Mouse (Mus musculus) hindbrain, postnatal 0 days (tissue): ENCODE measurements around the gene Glrx3. TPM values are rescaled to one million over a fixed set of nuclear protein-coding genes. Genes with fewer than 3 reads are reported as not detected.

Experiments
- ATAC-seq: fragments of 200-750 bp; cut with Nextera tagmentation; 2 replicates; pipeline ENCODE4 v1.8.0; 2017; ENCODE audit warnings: mild to moderate bottlenecking, moderate TSS enrichment, moderate library complexity
- DNase-seq: peaks from one replicate; pipeline ENCODE4 v3.0.0-alpha.2; 2015; ENCODE audit warnings: low spot score
- H3K27ac ChIP-seq: fragments of 300-500 bp; sonication (generic); 2 replicates; pipeline ENCODE4 v1.5.1; 2014; ENCODE audit warnings: mild to moderate bottlenecking
- H3K27me3 ChIP-seq: fragments of 300-500 bp; sonication (generic); 2 replicates; pipeline ENCODE4 v1.6.1; 2014; ENCODE audit warnings: low read length, mixed read lengths; ENCODE audit not compliant: insufficient read depth
- H3K36me3 ChIP-seq: fragments of 300-500 bp; sonication (generic); 2 replicates; pipeline ENCODE4 v1.6.1; 2014; ENCODE audit warnings: low read length, mixed read lengths; ENCODE audit not compliant: insufficient read depth
- H3K4me1 ChIP-seq: fragments of 300-500 bp; sonication (generic); 2 replicates; pipeline ENCODE4 v1.6.1; 2014; ENCODE audit warnings: antibody characterized with exemption, low read length, mixed read lengths; ENCODE audit not compliant: insufficient read depth
- H3K4me2 ChIP-seq: fragments of 300-500 bp; sonication (generic); 2 replicates; pipeline ENCODE4 v1.6.1; 2014; ENCODE audit warnings: low read depth, mild to moderate bottlenecking, low read length, moderate library complexity, mixed read lengths
- H3K4me3 ChIP-seq: fragments of 300-500 bp; sonication (generic); 2 replicates; pipeline ENCODE4 v1.5.1; 2014; ENCODE audit warnings: low read length
- H3K9ac ChIP-seq: fragments of 300-500 bp; sonication (generic); replicated peaks from 2 replicates; pipeline ENCODE4 v1.6.1; 2014; ENCODE audit warnings: mild to moderate bottlenecking, low read length, moderate library complexity, mixed read lengths
- H3K9me3 ChIP-seq: fragments of 300-500 bp; sonication (generic); 2 replicates; pipeline ENCODE4 v1.6.1; 2016; ENCODE audit warnings: low read length, mixed read lengths
- CTCF ChIP-seq: IDR thresholded peaks from 2 replicates; pipeline ENCODE4 v1.5.1; 2016; ENCODE audit warnings: antibody characterized with exemption, control low read depth, low read depth
- WGBS: fragments of 180-500 bp; shearing (Covaris S2); extraction: QIAGEN DNeasy Blood & Tissue Kit; methylation state at CpG from one replicate; pipeline ENCODE4 v1.1.7; 2014; 5-methylcytosine and 5-hydroxymethylcytosine counted together
- polyA plus RNA-seq: library from polyadenylated mRNA; unstranded; fragments of >200 nt; fragmentation: Nextera tagmentation; extraction: Ambion mirVana; gene quantifications from 2 replicates; pipeline ENCODE4 v1.2.1, GENCODE M21; 2015
- total RNA-seq: library from RNA; depleted of rRNA; stranded (reverse); fragments of >200 nt; gene quantifications from 2 replicates; pipeline ENCODE4 v1.2.3, GENCODE M21; 2014

The Glrx3 gene
- total and polyA plus RNA-seq, 2 experiments from 2014 or later: 105 to 241 TPM

DNA sequence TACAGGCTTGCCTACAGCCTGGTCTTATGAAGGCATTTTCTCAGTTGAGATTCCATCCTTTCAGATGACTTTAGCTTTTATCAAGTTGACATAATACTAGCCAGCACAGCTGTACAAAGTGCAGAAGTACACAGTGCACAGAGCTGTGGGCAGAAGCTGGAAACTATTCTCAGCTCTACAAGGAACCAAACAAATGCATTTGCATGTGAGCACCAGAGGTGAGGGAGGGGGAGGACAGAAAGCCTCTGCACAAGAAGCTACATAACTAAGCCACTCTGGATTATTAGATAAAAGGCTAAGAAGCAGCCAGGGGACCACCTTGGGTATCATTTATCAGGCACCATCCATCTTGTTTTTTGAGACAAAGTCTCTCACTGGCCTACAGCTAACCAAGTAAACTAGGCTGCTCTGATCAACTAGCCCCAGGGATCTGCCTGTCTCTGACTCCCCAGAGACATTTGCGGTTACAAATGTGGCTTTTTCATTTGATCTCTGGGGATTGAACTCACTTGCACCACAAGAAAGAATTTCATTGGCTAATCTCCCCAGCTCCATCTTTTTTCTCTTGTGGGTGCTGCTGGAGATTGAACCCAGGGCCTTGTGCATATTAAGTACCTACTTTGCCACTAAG lies 29.9 kb upstream of the Glrx3 start:
- no peaks in the 10 kb centered on the region for H3K27me3 ChIP-seq
- DNase-seq (no peak), ATAC-seq (no peak)
- no peak overlapping the region for H3K27ac ChIP-seq
- no peaks in the 10 kb centered on the region for H3K4me1 ChIP-seq
- 92% methylated on average over 1 of the region's 1 CpGs for WGBS
- H3K9ac ChIP-seq: no peak overlapping the region
- no peak for TF ChIP-seq CTCF
- H3K36me3 ChIP-seq: no peaks in the 10 kb centered on the region
- H3K4me3 ChIP-seq: no peak overlapping the region
- no peak overlapping the region for H3K4me2 ChIP-seq
- no peaks in the 10 kb centered on the region for H3K9me3 ChIP-seq

DNA sequence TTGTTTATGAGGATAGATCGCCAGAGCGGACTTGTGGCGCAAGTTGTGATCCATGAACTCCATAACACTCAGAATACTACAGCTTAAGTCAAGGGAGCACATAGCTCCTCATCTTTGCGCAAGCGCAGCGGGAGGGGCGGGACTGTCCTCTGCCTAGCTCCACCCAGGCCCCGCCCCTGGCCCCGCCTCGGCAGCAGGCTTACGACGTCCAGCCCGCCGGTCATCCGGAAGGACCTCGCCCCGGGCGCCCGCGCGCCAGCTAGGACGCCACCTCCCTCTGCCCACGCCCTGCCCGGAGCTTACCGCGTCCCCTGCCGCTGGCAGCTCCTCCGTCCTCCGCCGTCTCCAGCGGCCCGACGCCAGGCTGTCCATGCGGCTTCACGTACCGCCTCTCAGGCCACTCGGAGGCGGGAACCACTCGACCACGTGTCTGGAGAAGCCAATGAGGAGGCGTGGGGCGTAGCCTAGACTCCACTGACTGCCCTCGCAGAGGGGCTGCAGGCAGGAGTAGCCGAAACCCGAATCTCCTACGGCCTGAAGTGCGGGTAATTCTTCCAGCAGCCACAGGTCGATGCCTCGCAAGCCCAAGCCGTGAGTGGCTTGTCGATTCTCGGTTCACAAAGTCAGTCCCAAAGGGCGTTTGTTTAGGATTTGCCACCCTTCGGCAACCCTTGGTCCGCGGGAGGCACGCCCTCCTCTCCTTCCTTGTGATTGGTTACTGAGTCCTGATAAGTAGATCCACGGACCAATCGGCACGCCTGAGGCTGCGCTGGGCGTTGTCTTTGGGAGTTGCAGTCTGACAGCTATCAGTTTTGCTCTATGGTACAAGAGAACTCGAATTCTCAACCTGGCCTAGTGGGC lies 26.8 kb upstream of the Glrx3 start, which contains the start of gene 9430038I01Rik:
TSS of gene 9430038I01Rik (minus strand) at position 426 of the 861 bp plus-strand sequence.
- TF ChIP-seq CTCF: peak; percentile 30; the same call in 1 of the 2 replicates
- Histone ChIP-seq H3K27ac (peak within 1 kb of the TSS; percentile 86), H3K9ac (peak within 1 kb of the TSS; percentile 59), H3K4me1 (no peaks in the 10 kb centered on the region), H3K9me3 (no peaks in the 10 kb centered on the region), H3K36me3 (no peaks in the 10 kb centered on the region), H3K4me3 (peak within 1 kb of the TSS; percentile 59), H3K4me2 (peak within 1 kb of the TSS; percentile 62), H3K27me3 (no peaks in the 10 kb centered on the region)
- ATAC-seq (peak; percentile 100), DNase-seq (peak; percentile 98)
- WGBS: under 1% methylated on average over 62 of the region's 63 CpGs

DNA sequence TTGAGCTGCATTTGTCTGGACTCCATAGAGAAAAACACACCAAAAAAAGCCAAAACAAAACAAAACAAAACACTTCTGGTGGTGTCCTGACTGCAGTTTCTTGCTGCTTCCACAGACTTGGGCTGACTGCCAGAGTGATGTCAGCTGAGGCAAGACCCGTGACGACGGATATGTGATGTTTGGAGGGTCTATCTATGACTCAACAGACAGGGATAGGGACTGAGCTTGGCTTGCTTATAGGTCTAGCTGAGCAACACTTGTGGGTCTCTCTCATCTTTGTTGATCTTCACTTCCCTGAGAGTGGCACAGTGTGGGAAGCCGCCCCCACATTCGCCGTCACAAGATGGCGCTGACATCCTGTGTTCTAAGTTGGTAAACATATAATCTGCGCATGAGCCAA lies 22.7 kb upstream of the Glrx3 start:
- DNase-seq (no peak), ATAC-seq (no peak)
- no peak overlapping the region for H3K4me3 ChIP-seq
- H3K9ac ChIP-seq: no peak overlapping the region
- no peaks in the 10 kb centered on the region for H3K4me1 ChIP-seq
- 85% methylated on average over 8 of the region's 8 CpGs for WGBS
- H3K27ac ChIP-seq: no peak overlapping the region
- H3K4me2 ChIP-seq: no peak overlapping the region
- no peaks in the 10 kb centered on the region for H3K27me3 ChIP-seq
- no peak for TF ChIP-seq CTCF
- H3K36me3 ChIP-seq: no peaks in the 10 kb centered on the region
- no peaks in the 10 kb centered on the region for H3K9me3 ChIP-seq

DNA sequence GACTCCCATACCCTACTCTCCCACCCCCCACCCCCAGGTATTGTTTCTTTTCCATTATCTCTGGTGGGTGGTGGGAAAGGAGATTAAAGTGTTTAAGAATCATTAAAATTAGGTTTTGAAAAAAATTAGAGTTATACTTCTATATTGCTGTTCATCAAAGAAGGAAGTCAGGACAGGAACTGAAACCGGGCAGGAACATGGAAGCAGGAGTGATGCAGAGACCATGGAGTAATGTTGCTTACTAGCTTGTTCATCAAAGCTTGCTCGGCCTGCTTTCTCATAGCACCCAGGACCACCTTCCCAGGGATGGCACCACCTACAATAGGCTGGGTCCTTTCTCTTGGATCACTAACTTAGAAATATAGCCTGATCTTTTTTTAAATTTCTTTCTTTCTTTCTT lies 16.9 kb upstream of the Glrx3 start:
- Histone ChIP-seq H3K27me3 (no peaks in the 10 kb centered on the region), H3K27ac (no peak overlapping the region), H3K9ac (no peak overlapping the region), H3K4me3 (no peak overlapping the region), H3K4me1 (no peaks in the 10 kb centered on the region), H3K9me3 (no peaks in the 10 kb centered on the region), H3K4me2 (no peak overlapping the region), H3K36me3 (no peaks in the 10 kb centered on the region)
- no peak for TF ChIP-seq CTCF
- ATAC-seq (no peak), DNase-seq (no peak)
- 93% methylated on average over 2 of the region's 2 CpGs for WGBS

DNA sequence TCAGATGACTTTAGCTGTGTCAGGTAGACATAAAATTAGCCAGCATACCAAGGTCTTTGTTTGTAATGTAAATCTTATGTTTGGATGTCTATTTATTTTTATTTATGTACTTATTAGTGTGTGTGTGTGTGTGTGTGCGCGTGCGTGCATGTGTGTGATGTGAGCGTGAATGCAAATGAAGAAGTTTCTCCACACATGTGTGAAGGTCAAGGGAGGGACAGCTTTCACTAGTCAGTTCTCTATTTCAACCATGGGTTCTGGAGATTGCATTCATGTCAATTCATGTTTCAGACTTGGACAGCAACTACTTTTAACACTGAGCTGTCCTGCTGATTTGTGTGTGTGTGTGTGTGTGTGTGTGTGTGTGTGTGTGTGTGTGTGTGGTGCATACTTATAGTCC lies 16.2 kb upstream of the Glrx3 start:
- ATAC-seq: no peak
- Histone ChIP-seq H3K9me3 (no peaks in the 10 kb centered on the region), H3K4me1 (no peaks in the 10 kb centered on the region), H3K27me3 (no peaks in the 10 kb centered on the region), H3K4me2 (no peak overlapping the region), H3K9ac (no peak overlapping the region), H3K4me3 (no peak overlapping the region), H3K27ac (no peak overlapping the region), H3K36me3 (no peaks in the 10 kb centered on the region)
- 97% methylated on average over 4 of the region's 4 CpGs for WGBS
- DNase-seq: no peak
- no peak for TF ChIP-seq CTCF

DNA sequence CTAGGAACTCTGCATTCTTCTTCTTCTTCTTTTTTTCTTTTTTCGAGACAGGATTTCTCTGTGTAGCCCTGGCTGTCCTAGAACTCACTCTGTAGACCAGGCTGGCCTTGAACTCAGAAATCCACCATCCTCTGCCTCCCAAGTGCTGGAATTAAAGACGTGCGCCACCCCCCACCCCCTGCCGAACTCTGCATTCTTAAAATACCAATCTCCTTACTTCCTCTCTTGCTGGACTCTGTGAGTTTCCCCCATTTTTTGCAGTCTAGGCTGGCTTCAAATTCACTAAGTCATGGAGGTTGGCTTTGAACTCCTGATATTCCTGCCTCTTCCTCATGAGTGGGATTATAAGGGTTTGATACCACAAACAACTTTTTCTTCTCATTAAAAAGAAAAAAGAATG lies 10.7 kb upstream of the Glrx3 start:
- H3K9ac ChIP-seq: no peak overlapping the region
- ATAC-seq: no peak
- DNase-seq: no peak
- no peaks in the 10 kb centered on the region for H3K4me1 ChIP-seq
- no peaks in the 10 kb centered on the region for H3K9me3 ChIP-seq
- H3K36me3 ChIP-seq: no peaks in the 10 kb centered on the region
- no peaks in the 10 kb centered on the region for H3K27me3 ChIP-seq
- no peak overlapping the region for H3K4me2 ChIP-seq
- H3K27ac ChIP-seq: no peak overlapping the region
- no peak overlapping the region for H3K4me3 ChIP-seq
- 66% methylated on average over 4 of the region's 4 CpGs for WGBS
- TF ChIP-seq CTCF: no peak
